ENCODE assay signal across 18 mouse cellular contexts in genomic region chr2:22677066-22677465, GRCm38 (mm10). TPM values are rescaled to one million over a fixed set of nuclear protein-coding genes. Genes with fewer than 3 reads are reported as not detected.
DNase-seq lines count a peak whose midpoint lies in the region; ATAC-seq and TF ChIP-seq lines count a peak whose summit lies in the region.
"Had no signal": no experiment of that assay in that cellular context is flagged by ENCODE, and none has a peak within 500 bp of the region (broad histone marks: within the 10 kb centered on the region; RNA-seq: fewer than 3 reads in every experiment).

No protein-coding gene starts in this region.

- H3K27me3 ChIP-seq in kidney, embryonic 16.5 days (ENCODE audit: insufficient read depth, low read length): no peaks in the 10 kb centered on the region
- no peaks in the 10 kb centered on the region for H3K27me3 ChIP-seq in kidney, adult 2 months (replicated peaks; ENCODE audit: control insufficient read depth, insufficient read depth, low read length)
- H3K27me3 ChIP-seq in midbrain, embryonic 15.5 days (replicated peaks): no peaks in the 10 kb centered on the region
- H3K27me3 ChIP-seq in midbrain, embryonic 11.5 days (ENCODE audit: control insufficient read depth, insufficient read depth, low read length): no peaks in the 10 kb centered on the region
- H3K27me3 ChIP-seq in embryonic facial prominence, embryonic 11.5 days (ENCODE audit: control insufficient read depth, insufficient read depth, low read length): no peaks in the 10 kb centered on the region
- H3K27me3 ChIP-seq in stomach, embryonic 14.5 days (ENCODE audit: control insufficient read depth, insufficient read depth, low read length): no peaks in the 10 kb centered on the region
- no peaks in the 10 kb centered on the region for H3K27me3 ChIP-seq in thymus, adult 2 months (ENCODE audit: control insufficient read depth, insufficient read depth, low read length)
- H3K27me3 ChIP-seq: forebrain, embryonic 12.5 days; heart, embryonic 15.5 days; liver, embryonic 15.5 days had no signal

- TF ChIP-seq POLR2A in kidney, adult 2 months (IDR thresholded peaks at IDR 0.05; ENCODE audit: low read depth, low read length): no peak
- TF ChIP-seq POLR2A in thymus, adult 2 months (IDR thresholded peaks at IDR 0.05; ENCODE audit: control insufficient read depth, extremely low read depth, insufficient read depth, low read length, poor library complexity): no peak

- DNase-seq in kidney, adult 2 months: no peak
- DNase-seq in midbrain, embryonic 11.5 days (ENCODE audit: low spot score, missing footprints): no peak
- DNase-seq in embryonic facial prominence, embryonic 11.5 days (ENCODE audit: low spot score): peak; percentile 33
- DNase-seq in thymus, adult 2 months: no peak
- no peak for DNase-seq in layer of hippocampus, postnatal 36 days
- DNase-seq: adrenal gland, adult 8-10 months; cerebellum, adult 2 months; left cerebral cortex, postnatal 4 days; thymus, postnatal 14 days had no signal

- no peak overlapping the region for H3K4me2 ChIP-seq in kidney, embryonic 16.5 days (replicated peaks; ENCODE audit: low read depth, low read length)
- no peak overlapping the region for H3K4me2 ChIP-seq in midbrain, embryonic 15.5 days
- no peak overlapping the region for H3K4me2 ChIP-seq in midbrain, embryonic 11.5 days
- H3K4me2 ChIP-seq in embryonic facial prominence, embryonic 11.5 days (ENCODE audit: low read depth, low read length): no peak overlapping the region
- no peak overlapping the region for H3K4me2 ChIP-seq in stomach, embryonic 14.5 days (replicated peaks; ENCODE audit: low read depth, low read length)
- H3K4me2 ChIP-seq: forebrain, embryonic 12.5 days; heart, embryonic 15.5 days; liver, embryonic 15.5 days had no signal

- H3K4me1 ChIP-seq in kidney, embryonic 16.5 days (ENCODE audit: insufficient read depth, low read length): no peaks in the 10 kb centered on the region
- no peaks in the 10 kb centered on the region for H3K4me1 ChIP-seq in kidney, adult 2 months (ENCODE audit: control insufficient read depth, insufficient read depth, low read length)
- H3K4me1 ChIP-seq in midbrain, embryonic 15.5 days: no peaks in the 10 kb centered on the region
- H3K4me1 ChIP-seq in midbrain, embryonic 11.5 days (ENCODE audit: control insufficient read depth, insufficient read depth, low read length): no peaks in the 10 kb centered on the region
- H3K4me1 ChIP-seq in embryonic facial prominence, embryonic 11.5 days (ENCODE audit: control insufficient read depth, insufficient read depth, low read length): no peaks in the 10 kb centered on the region
- H3K4me1 ChIP-seq in stomach, embryonic 14.5 days (ENCODE audit: control insufficient read depth, insufficient read depth, low read length): no peaks in the 10 kb centered on the region
- H3K4me1 ChIP-seq in thymus, adult 2 months (replicated peaks; ENCODE audit: control insufficient read depth, insufficient read depth, low read length): no peaks in the 10 kb centered on the region
- H3K4me1 ChIP-seq: forebrain, embryonic 12.5 days; heart, embryonic 15.5 days; liver, embryonic 15.5 days had no signal

- no peak overlapping the region for H3K4me3 ChIP-seq in kidney, embryonic 16.5 days (ENCODE audit: low read length)
- H3K4me3 ChIP-seq in kidney, adult 2 months (ENCODE audit: insufficient read depth, low read depth, low read length): no peak overlapping the region
- H3K4me3 ChIP-seq in midbrain, embryonic 15.5 days: no peak overlapping the region
- no peak overlapping the region for H3K4me3 ChIP-seq in midbrain, embryonic 11.5 days (ENCODE audit: low read depth, low read length)
- no peak overlapping the region for H3K4me3 ChIP-seq in embryonic facial prominence, embryonic 11.5 days (ENCODE audit: low read depth, low read length)
- no peak overlapping the region for H3K4me3 ChIP-seq in stomach, embryonic 14.5 days (ENCODE audit: low read depth, low read length)
- no peak overlapping the region for H3K4me3 ChIP-seq in thymus, adult 2 months (ENCODE audit: control insufficient read depth, insufficient read depth, low read length)
- H3K4me3 ChIP-seq: forebrain, embryonic 12.5 days; heart, embryonic 15.5 days; liver, embryonic 15.5 days; myocyte had no signal

- no peak overlapping the region for H3K27ac ChIP-seq in kidney, embryonic 16.5 days (ENCODE audit: low read length)
- H3K27ac ChIP-seq in kidney, adult 2 months (ENCODE audit: insufficient read depth, low read depth, low read length): no peak overlapping the region
- H3K27ac ChIP-seq in midbrain, embryonic 15.5 days: no peak overlapping the region
- no peak overlapping the region for H3K27ac ChIP-seq in midbrain, embryonic 11.5 days (ENCODE audit: low read depth, low read length)
- no peak overlapping the region for H3K27ac ChIP-seq in embryonic facial prominence, embryonic 11.5 days (replicated peaks; ENCODE audit: low read depth, low read length)
- H3K27ac ChIP-seq in stomach, embryonic 14.5 days (ENCODE audit: low read length): no peak overlapping the region
- H3K27ac ChIP-seq in thymus, adult 2 months (ENCODE audit: control insufficient read depth, insufficient read depth, low read length): no peak overlapping the region
- H3K27ac ChIP-seq: forebrain, embryonic 12.5 days; heart, embryonic 15.5 days; liver, embryonic 15.5 days had no signal

- 32% methylated on average over 8 of the region's 8 CpGs for WGBS in kidney, embryonic 16.5 days
- 37% methylated on average over 8 of the region's 8 CpGs for WGBS in kidney, adult 2 months
- WGBS in midbrain, embryonic 15.5 days: 38% methylated on average over 8 of the region's 8 CpGs
- 39% methylated on average over 8 of the region's 8 CpGs for WGBS in midbrain, embryonic 11.5 days
- WGBS in embryonic facial prominence, embryonic 11.5 days: 22% methylated on average over 8 of the region's 8 CpGs
- 20% methylated on average over 8 of the region's 8 CpGs for WGBS in stomach, embryonic 14.5 days
- WGBS in thymus, adult 2 months: 78% methylated on average over 8 of the region's 8 CpGs

- H3K9me3 ChIP-seq in kidney, embryonic 16.5 days (ENCODE audit: low read length): no peaks in the 10 kb centered on the region
- no peaks in the 10 kb centered on the region for H3K9me3 ChIP-seq in midbrain, embryonic 15.5 days
- H3K9me3 ChIP-seq in midbrain, embryonic 11.5 days (ENCODE audit: control insufficient read depth, low read length): no peaks in the 10 kb centered on the region
- H3K9me3 ChIP-seq in embryonic facial prominence, embryonic 11.5 days (replicated peaks; ENCODE audit: control insufficient read depth, low read length): no peaks in the 10 kb centered on the region
- no peaks in the 10 kb centered on the region for H3K9me3 ChIP-seq in stomach, embryonic 14.5 days (ENCODE audit: control insufficient read depth, low read depth, low read length)
- H3K9me3 ChIP-seq: forebrain, embryonic 12.5 days; heart, embryonic 15.5 days; liver, embryonic 15.5 days had no signal

- ATAC-seq in kidney, embryonic 16.5 days (ENCODE audit: low FRiP score, low TSS enrichment): peak; percentile 83
- ATAC-seq in midbrain, embryonic 15.5 days (replicated peaks): 0 out of 2 replicates have a peak, but pooled peaks have one; percentile 48
- no peak for ATAC-seq in midbrain, embryonic 11.5 days (ENCODE audit: low FRiP score)
- no peak for ATAC-seq in embryonic facial prominence, embryonic 11.5 days (replicated peaks; ENCODE audit: insufficient number of reproducible peaks, low FRiP score, low TSS enrichment, low read depth)
- peak; percentile 92 for ATAC-seq in stomach, embryonic 14.5 days (ENCODE audit: insufficient number of reproducible peaks, insufficient read depth, low FRiP score, low read depth)

- H3K9ac ChIP-seq in kidney, embryonic 16.5 days (replicated peaks; ENCODE audit: low read length): no peak overlapping the region
- no peak overlapping the region for H3K9ac ChIP-seq in midbrain, embryonic 15.5 days
- no peak overlapping the region for H3K9ac ChIP-seq in midbrain, embryonic 11.5 days (ENCODE audit: low read length)
- no peak overlapping the region for H3K9ac ChIP-seq in embryonic facial prominence, embryonic 11.5 days (replicated peaks; ENCODE audit: low read length)
- no peak overlapping the region for H3K9ac ChIP-seq in stomach, embryonic 14.5 days (replicated peaks; ENCODE audit: low read depth, low read length)
- H3K9ac ChIP-seq: forebrain, embryonic 12.5 days; heart, embryonic 15.5 days; liver, embryonic 15.5 days had no signal

- TF ChIP-seq CTCF in kidney, adult 2 months (conservative IDR thresholded peaks at IDR 0.05; ENCODE audit: insufficient read depth, insufficient read length, low read depth, low read length): no peak
- TF ChIP-seq CTCF in thymus, adult 2 months (IDR thresholded peaks at IDR 0.05; ENCODE audit: borderline replicate concordance, control insufficient read depth, extremely low read depth, insufficient read depth, low read length, poor library complexity): no peak

- no peaks in the 10 kb centered on the region for H3K36me3 ChIP-seq in kidney, embryonic 16.5 days (ENCODE audit: insufficient read depth, low read length)
- H3K36me3 ChIP-seq in kidney, adult 2 months (ENCODE audit: control insufficient read depth, insufficient read depth, low read length): no peaks in the 10 kb centered on the region
- H3K36me3 ChIP-seq in midbrain, embryonic 15.5 days (replicated peaks): 0 out of 2 replicates have a peak, but pooled peaks cover 9% of the 10 kb centered on the region
- H3K36me3 ChIP-seq in midbrain, embryonic 11.5 days (ENCODE audit: control insufficient read depth, insufficient read depth, low read length): no peaks in the 10 kb centered on the region
- H3K36me3 ChIP-seq in embryonic facial prominence, embryonic 11.5 days (replicated peaks; ENCODE audit: control insufficient read depth, insufficient read depth, low read depth, low read length): no peaks in the 10 kb centered on the region
- no peaks in the 10 kb centered on the region for H3K36me3 ChIP-seq in stomach, embryonic 14.5 days (ENCODE audit: control insufficient read depth, insufficient read depth, low read length)
- no peaks in the 10 kb centered on the region for H3K36me3 ChIP-seq in thymus, adult 2 months (ENCODE audit: control insufficient read depth, insufficient read depth, low read length)
- H3K36me3 ChIP-seq: forebrain, embryonic 12.5 days; heart, embryonic 15.5 days; liver, embryonic 15.5 days had no signal

RNA-seq across cellular contexts. Expression of gene Gad2, which starts 55.1 kb away (rescaled TPM):
- not detected in 2 replicates for polyA plus RNA-seq in kidney, embryonic 16.5 days (2015; fragmentation: Nextera tagmentation; extraction: Ambion mirVana)
- polyA plus RNA-seq in kidney, adult 2 months (2012; rRNA removed): not detected in 2 replicates
- polyA plus RNA-seq in midbrain, embryonic 15.5 days (2015; fragmentation: Nextera tagmentation; extraction: Ambion mirVana): 62.8 and 72.5 TPM in 2 replicates
- polyA plus RNA-seq in midbrain, embryonic 11.5 days (2014; fragmentation: Nextera tagmentation; extraction: Ambion mirVana): 15.1 and 24.0 TPM in 2 replicates
- polyA plus RNA-seq in embryonic facial prominence, embryonic 11.5 days (2014; fragmentation: Nextera tagmentation; extraction: Ambion mirVana): 2.8 and 3.6 TPM in 2 replicates
- polyA plus RNA-seq in stomach, embryonic 14.5 days (2014; fragmentation: Nextera tagmentation; extraction: Ambion mirVana): 0.41 TPM in 1 of 2 replicates, not detected in the other
- not detected in 2 replicates for polyA plus RNA-seq in thymus, adult 2 months (2012; rRNA removed)
- total RNA-seq in layer of hippocampus, postnatal 36 days (2021): 10 to 100 TPM; 88.4 to 92.7 TPM
- total RNA-seq: megakaryocyte progenitor cell, adult 5-6 weeks had no signal
- polyA plus RNA-seq: gonadal fat pad, adult 2 months; myocyte had no signal

Comparison
In these comparisons a context has a peak if more than half of its experiments do, and no peak if none do; other contexts are left out.
1. ATAC-seq: peak in kidney, embryonic 16.5 days (single experiment), midbrain, embryonic 15.5 days (single experiment) and stomach, embryonic 14.5 days (single experiment); none in midbrain, embryonic 11.5 days (single experiment) and embryonic facial prominence, embryonic 11.5 days (single experiment).